Mouse (Mus musculus): ENCODE results near the gene Uqcc2.

Gene Uqcc2

DNA sequence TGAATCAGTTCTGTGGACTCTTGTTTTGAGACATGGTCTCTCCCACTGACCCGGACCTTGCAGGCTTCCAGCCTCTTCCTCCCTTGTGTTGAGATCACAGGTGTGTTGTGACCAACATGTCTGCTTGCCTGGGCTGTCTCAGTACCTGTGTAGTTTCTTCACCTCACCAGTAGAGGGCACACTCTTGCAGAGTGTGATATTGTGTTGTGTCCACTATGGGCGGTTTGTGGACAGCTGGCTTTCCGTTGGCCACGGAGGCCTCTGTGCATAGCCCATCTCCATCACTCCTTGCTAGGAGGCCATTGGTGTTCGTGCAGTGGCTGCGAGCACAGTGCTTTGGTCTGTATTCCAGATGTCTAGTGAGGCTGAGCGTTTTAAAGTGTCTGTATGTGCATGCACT is 56.6 kb downstream of the Uqcc2 start:
- DNase-seq (ENCODE audit: low read depth, low spot score): no peak

DNA sequence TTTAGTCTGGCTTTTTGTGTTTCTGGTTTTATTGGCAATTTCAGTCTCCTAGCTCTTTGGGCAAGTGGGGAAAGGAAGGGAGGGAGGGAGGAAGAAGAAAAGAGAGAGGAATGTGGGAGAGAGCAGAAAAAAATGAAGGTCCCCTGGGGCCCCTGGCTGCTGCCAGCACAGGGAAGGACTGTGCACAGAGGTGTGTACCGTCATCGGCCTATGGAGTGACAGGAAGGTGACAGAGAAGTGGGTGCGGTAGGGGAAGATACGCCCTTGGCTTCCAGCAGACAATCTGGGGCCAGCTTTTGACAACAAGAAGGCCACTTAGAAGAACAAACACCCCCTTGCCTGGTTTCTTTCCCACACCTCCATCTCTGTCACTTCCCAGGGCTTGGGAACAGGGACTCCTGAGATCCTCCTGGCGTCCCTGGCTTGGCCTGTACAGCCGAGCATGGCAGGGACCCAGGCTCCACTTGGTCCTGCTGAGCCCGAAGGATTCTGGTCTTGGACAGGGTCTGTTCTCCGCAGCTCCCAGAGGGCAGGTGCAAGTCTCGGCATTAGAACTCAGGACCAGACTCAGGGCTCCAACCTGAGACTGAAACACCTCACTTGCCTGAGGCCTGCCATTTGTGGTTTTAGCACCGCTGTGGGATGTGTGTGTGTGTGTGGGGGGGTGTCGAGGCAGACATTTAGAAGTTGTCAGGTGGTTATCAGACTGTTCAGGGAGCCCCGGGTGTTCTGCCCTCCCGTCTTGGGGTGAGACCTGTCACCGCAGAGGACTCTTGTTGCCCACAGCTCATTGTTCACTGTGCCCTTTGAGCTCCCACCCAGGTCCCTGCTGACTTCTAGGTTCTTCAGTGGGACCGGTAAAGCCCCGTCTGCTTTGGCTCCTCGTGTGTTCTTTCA is 58.6 kb downstream of the Uqcc2 start:
- DNase-seq (ENCODE audit: low read depth, low spot score): no peak

DNA sequence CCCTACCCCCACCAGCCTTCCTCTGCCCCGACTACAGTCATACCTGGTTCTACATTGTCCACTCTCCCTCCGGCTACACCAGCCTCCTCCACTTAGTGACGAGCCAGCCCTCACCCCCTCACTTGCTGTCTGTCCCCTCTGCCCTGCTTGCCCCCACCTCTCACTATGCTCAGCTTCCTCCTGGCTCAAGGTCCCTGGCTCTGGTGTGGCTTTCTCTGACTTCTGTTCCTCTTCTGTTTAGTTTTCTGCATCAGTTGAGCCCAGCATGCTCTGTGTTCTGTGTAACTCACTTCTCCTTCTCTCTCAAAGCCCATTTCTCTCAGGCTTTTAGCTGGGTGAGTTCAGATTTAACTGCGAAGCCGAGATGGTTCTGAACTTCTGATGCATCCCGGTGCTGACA is 59.5 kb downstream of the Uqcc2 start:
- DNase-seq (ENCODE audit: low read depth, low spot score): no peak

- no peak for DNase-seq (ENCODE audit: low read depth, low spot score)
Measured at GRCm38 (mm10) chr17:27073778-27074177, 59.9 kb downstream of the Uqcc2 start.

DNA sequence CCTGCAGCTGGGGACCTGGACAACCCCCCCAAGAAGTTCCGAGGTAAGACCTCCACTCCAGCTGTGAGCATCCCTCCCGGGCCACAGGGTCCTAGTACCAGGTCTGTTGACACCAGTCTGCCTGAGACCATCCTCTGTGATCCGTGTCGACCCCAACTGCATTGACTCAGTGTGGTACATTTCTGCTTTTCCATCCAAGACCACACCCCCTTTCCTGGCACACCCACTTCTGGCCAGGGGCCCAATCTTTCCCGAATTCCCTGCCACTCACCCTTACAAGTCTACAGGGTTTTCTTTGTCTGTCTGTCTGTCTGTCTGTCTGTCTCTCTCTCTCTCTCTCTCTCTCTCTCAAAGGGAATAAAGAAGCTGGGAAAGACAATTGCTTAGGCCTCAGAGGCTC is 60.6 kb downstream of the Uqcc2 start:
- no peak for DNase-seq (ENCODE audit: low read depth, low spot score)

Data from WW6 (cell line).